Mouse (Mus musculus) midbrain, embryonic 14.5 days (tissue): ENCODE data around the gene Rps15a. TPM values are rescaled to one million over a fixed set of nuclear protein-coding genes. Genes with fewer than 3 reads are reported as not detected.

Experiments used
- ATAC-seq: fragments of 200-750 bp; cut with Nextera tagmentation; 2 replicates; pipeline ENCODE4 v1.8.0; 2017; ENCODE audit warnings: moderate number of reproducible peaks, moderate library complexity; ENCODE audit not compliant: low FRiP score, low TSS enrichment
- DNase-seq: peaks from one replicate; pipeline ENCODE4 v3.0.0-alpha.2; 2015
- H3K27ac ChIP-seq: fragments of 300-500 bp; sonication (generic); replicated peaks from 2 replicates; pipeline ENCODE4 v1.5.1; 2014; ENCODE audit warnings: mild to moderate bottlenecking, low read depth, low read length, moderate library complexity
- H3K27me3 ChIP-seq: fragments of 300-500 bp; sonication (generic); 2 replicates; pipeline ENCODE4 v1.6.1; 2014; ENCODE audit warnings: low read length, control low read depth, mixed read lengths; ENCODE audit not compliant: control insufficient read depth, insufficient read depth
- H3K36me3 ChIP-seq: fragments of 300-500 bp; sonication (generic); 2 replicates; pipeline ENCODE4 v1.6.1; 2014; ENCODE audit warnings: low read length, control low read depth; ENCODE audit not compliant: control insufficient read depth, insufficient read depth
- H3K4me1 ChIP-seq: fragments of 300-500 bp; sonication (generic); 2 replicates; pipeline ENCODE4 v1.6.1; 2014; ENCODE audit warnings: mild to moderate bottlenecking, antibody characterized with exemption, low read length, control low read depth; ENCODE audit not compliant: control insufficient read depth, insufficient read depth
- H3K4me2 ChIP-seq: fragments of 300-500 bp; sonication (generic); 2 replicates; pipeline ENCODE4 v1.6.1; 2014; ENCODE audit warnings: mild to moderate bottlenecking, low read length, moderate library complexity
- H3K4me3 ChIP-seq: fragments of 300-500 bp; sonication (generic); replicated peaks from 2 replicates; pipeline ENCODE4 v1.5.1; 2014; ENCODE audit warnings: low read depth, low read length
- H3K9ac ChIP-seq: fragments of 300-500 bp; sonication (generic); replicated peaks from 2 replicates; pipeline ENCODE4 v1.6.1; 2014; ENCODE audit warnings: mild to moderate bottlenecking, low read length, moderate library complexity
- H3K9me3 ChIP-seq: fragments of 300-500 bp; sonication (generic); 2 replicates; pipeline ENCODE4 v1.6.1; 2016; ENCODE audit warnings: low read length, control low read depth, mixed read lengths; ENCODE audit not compliant: control insufficient read depth
- WGBS: fragments of 180-500 bp; shearing (Covaris S2); extraction: QIAGEN DNeasy Blood & Tissue Kit; methylation state at CpG from one replicate; pipeline ENCODE4 v1.1.7; 2014; 5-methylcytosine and 5-hydroxymethylcytosine counted together
- polyA plus RNA-seq: library from polyadenylated mRNA; unstranded; fragments of >200 nt; fragmentation: Nextera tagmentation; extraction: Ambion mirVana; gene quantifications from 2 replicates; pipeline ENCODE4 v1.2.1, GENCODE M21; 2014

The Rps15a gene
- polyA plus RNA-seq, result 492 and 536 TPM in 2 replicates

GRCm38 (mm10) chr7:118115877-118116568 lies at the start of gene Rps15a:
Rps15a (minus strand) TSS chr7:118116188.
- DNase-seq, result peak; percentile 98
- peak within 1 kb of the TSS; percentile 97 for H3K9ac ChIP-seq

GRCm38 (mm10) chr7:118163006-118163405 lies 47.0 kb upstream of the Rps15a start:
- no peak overlapping the region for H3K27ac ChIP-seq
- H3K9ac ChIP-seq, result no peak overlapping the region
- no peaks in the 10 kb centered on the region for H3K27me3 ChIP-seq
- ATAC-seq (no peak), DNase-seq (no peak)
- no peak overlapping the region for H3K4me3 ChIP-seq
- WGBS, result 89% methylated on average over 8 of the region's 8 CpGs
- H3K4me1 ChIP-seq, result no peaks in the 10 kb centered on the region
- peaks cover 67% of the 10 kb centered on the region for H3K36me3 ChIP-seq
- H3K4me2 ChIP-seq, result no peak overlapping the region
- H3K9me3 ChIP-seq, result no peaks in the 10 kb centered on the region

More at GRCm38 (mm10) chr7:118115877-118116568, at the start of gene Rps15a:
- peak within 1 kb of the TSS; percentile 97 for H3K4me3 ChIP-seq
- H3K4me2 ChIP-seq, result peak within 1 kb of the TSS; percentile 98
- H3K36me3 ChIP-seq, result peaks cover 69% of the 10 kb centered on the region
- H3K27me3 ChIP-seq, result no peaks in the 10 kb centered on the region
- peak; percentile 86 for ATAC-seq
- whole genome bisulfite sequencing, result under 1% methylated on average over 40 of the region's 40 CpGs
- H3K27ac ChIP-seq, result peak within 1 kb of the TSS; percentile 91
- H3K9me3 ChIP-seq, result no peaks in the 10 kb centered on the region
- H3K4me1 ChIP-seq, result peaks cover 38% of the 10 kb centered on the region

GRCm38 (mm10) chr7:118160121-118160520 lies 44.1 kb upstream of the Rps15a start:
- ATAC-seq (no peak), DNase-seq (no peak)
- Histone ChIP-seq H3K9ac (no peak overlapping the region), H3K9me3 (no peaks in the 10 kb centered on the region), H3K4me3 (no peak overlapping the region), H3K4me1 (no peaks in the 10 kb centered on the region), H3K27me3 (no peaks in the 10 kb centered on the region), H3K27ac (no peak overlapping the region), H3K36me3 (peaks cover 67% of the 10 kb centered on the region), H3K4me2 (no peak overlapping the region)
- WGBS, result 97% methylated on average over 3 of the region's 3 CpGs

- DNase-seq, result no peak
- 95% methylated on average over 7 of the region's 7 CpGs for WGBS
- no peak overlapping the region for H3K4me3 ChIP-seq
- no peak overlapping the region for H3K27ac ChIP-seq
- no peak overlapping the region for H3K9ac ChIP-seq
- no peak for ATAC-seq
- no peaks in the 10 kb centered on the region for H3K4me1 ChIP-seq
- H3K9me3 ChIP-seq, result no peaks in the 10 kb centered on the region
- no peaks in the 10 kb centered on the region for H3K27me3 ChIP-seq
- H3K36me3 ChIP-seq, result peaks cover 87% of the 10 kb centered on the region
- no peak overlapping the region for H3K4me2 ChIP-seq
These were observed 40.5 kb upstream of the Rps15a start for GRCm38 (mm10) chr7:118156461-118156860.

GRCm38 (mm10) chr7:118154150-118154549 lies 38.2 kb upstream of the Rps15a start:
- H3K27ac ChIP-seq, result no peak overlapping the region
- H3K27me3 ChIP-seq, result no peaks in the 10 kb centered on the region
- peaks cover 83% of the 10 kb centered on the region for H3K36me3 ChIP-seq
- H3K4me3 ChIP-seq, result no peak overlapping the region
- DNase-seq, result no peak
- ATAC-seq, result no peak
- no peak overlapping the region for H3K9ac ChIP-seq
- H3K4me1 ChIP-seq, result no peaks in the 10 kb centered on the region
- no peaks in the 10 kb centered on the region for H3K9me3 ChIP-seq
- WGBS, result 97% methylated on average over 6 of the region's 6 CpGs
- H3K4me2 ChIP-seq, result no peak overlapping the region

- H3K9ac ChIP-seq, result no peak overlapping the region
- WGBS, result 73% methylated on average over 3 of the region's 3 CpGs
- H3K4me1 ChIP-seq, result no peaks in the 10 kb centered on the region
- DNase-seq, result no peak
- ATAC-seq, result no peak
- no peak overlapping the region for H3K4me2 ChIP-seq
- H3K4me3 ChIP-seq, result no peak overlapping the region
- peaks cover 85% of the 10 kb centered on the region for H3K36me3 ChIP-seq
- H3K9me3 ChIP-seq, result no peaks in the 10 kb centered on the region
- H3K27ac ChIP-seq, result no peak overlapping the region
- H3K27me3 ChIP-seq, result no peaks in the 10 kb centered on the region
These were observed 27.6 kb upstream of the Rps15a start for GRCm38 (mm10) chr7:118143602-118144001.

- DNase-seq (no peak), ATAC-seq (no peak)
- Histone ChIP-seq H3K9me3 (no peaks in the 10 kb centered on the region), H3K4me2 (no peak overlapping the region), H3K36me3 (peaks cover 81% of the 10 kb centered on the region), H3K27me3 (no peaks in the 10 kb centered on the region), H3K9ac (no peak overlapping the region), H3K4me3 (no peak overlapping the region), H3K4me1 (no peaks in the 10 kb centered on the region), H3K27ac (no peak overlapping the region)
- 91% methylated on average over 4 of the region's 4 CpGs for WGBS
These were observed 27.1 kb upstream of the Rps15a start for GRCm38 (mm10) chr7:118143123-118143522.

- WGBS, result 91% methylated on average over 7 of the region's 7 CpGs
- peaks cover 89% of the 10 kb centered on the region for H3K36me3 ChIP-seq
These were observed 25.3 kb upstream of the Rps15a start for GRCm38 (mm10) chr7:118141271-118141670.

GRCm38 (mm10) chr7:118135128-118135527 lies 19.1 kb upstream of the Rps15a start:
- ATAC-seq, result no peak
- DNase-seq, result no peak
- no peak overlapping the region for H3K27ac ChIP-seq

More at GRCm38 (mm10) chr7:118141271-118141670, 25.3 kb upstream of the Rps15a start:
- Histone ChIP-seq H3K4me3 (no peak overlapping the region), H3K4me2 (no peak overlapping the region), H3K4me1 (no peaks in the 10 kb centered on the region), H3K9me3 (no peaks in the 10 kb centered on the region), H3K27ac (no peak overlapping the region), H3K27me3 (no peaks in the 10 kb centered on the region), H3K9ac (no peak overlapping the region)
- no peak for ATAC-seq
- DNase-seq, result no peak

More at GRCm38 (mm10) chr7:118135128-118135527, 19.1 kb upstream of the Rps15a start:
- 81% methylated on average over 11 of the region's 11 CpGs for WGBS
- Histone ChIP-seq H3K4me2 (no peak overlapping the region), H3K4me3 (no peak overlapping the region), H3K36me3 (peaks cover 51% of the 10 kb centered on the region), H3K9ac (no peak overlapping the region), H3K27me3 (no peaks in the 10 kb centered on the region), H3K9me3 (no peaks in the 10 kb centered on the region), H3K4me1 (peaks cover under 1% of the 10 kb centered on the region; the same call in 1 of the 2 replicates)
